Mouse (Mus musculus): ENCODE measurements around the gene Castor1.
"Not testable (repeated sequence)": the region's sequence is repeated elsewhere in the genome, so short reads cannot be mapped to it uniquely, and the experiment has no call there.

Gene Castor1

GRCm38 (mm10) chr11:4217914-4218629, at the start of gene Castor1:
TSS of gene Castor1 (plus strand) at chr11:4218225.
- DNase-seq, result no peak

- DNase-seq, result peak; percentile 45
Measured at GRCm38 (mm10) chr11:4174586-4174985, 43.4 kb upstream of the Castor1 start.

- no peak for DNase-seq
Measured at GRCm38 (mm10) chr11:4177716-4178115, 40.3 kb upstream of the Castor1 start.

GRCm38 (mm10) chr11:4182061-4182460, 36.0 kb upstream of the Castor1 start:
- DNase-seq, result no peak

- DNase-seq, result no peak
Measured at GRCm38 (mm10) chr11:4183511-4183910, 34.5 kb upstream of the Castor1 start.

GRCm38 (mm10) chr11:4184251-4184952, 33.6 kb upstream of the Castor1 start:
- no peak for DNase-seq

GRCm38 (mm10) chr11:4185480-4185879, 32.5 kb upstream of the Castor1 start:
- not testable (repeated sequence) for DNase-seq

- peak; percentile 99 for DNase-seq
Measured at GRCm38 (mm10) chr11:4186486-4187317, 31.3 kb upstream of the Castor1 start, which contains the start of gene Tbc1d10a. TSS of gene Tbc1d10a (plus strand) at chr11:4186789.

GRCm38 (mm10) chr11:4187318-4187700, 30.7 kb upstream of the Castor1 start:
- peak; percentile 44 for DNase-seq

GRCm38 (mm10) chr11:4189182-4189581, 28.8 kb upstream of the Castor1 start:
- no peak for DNase-seq

GRCm38 (mm10) chr11:4190677-4191076, 27.3 kb upstream of the Castor1 start:
- DNase-seq, result no peak

GRCm38 (mm10) chr11:4192757-4193156, 25.3 kb upstream of the Castor1 start:
- DNase-seq, result no peak

GRCm38 (mm10) chr11:4193420-4193819, 24.6 kb upstream of the Castor1 start:
- DNase-seq, result no peak

- no peak for DNase-seq
Measured at GRCm38 (mm10) chr11:4195597-4196031, 22.4 kb upstream of the Castor1 start.

- no peak for DNase-seq
Measured at GRCm38 (mm10) chr11:4196636-4197035, 21.4 kb upstream of the Castor1 start.

- DNase-seq, result no peak
Measured at GRCm38 (mm10) chr11:4197691-4198090, 20.3 kb upstream of the Castor1 start.

GRCm38 (mm10) chr11:4201981-4202700, 15.9 kb upstream of the Castor1 start:
- no peak for DNase-seq

- DNase-seq, result no peak
Measured at GRCm38 (mm10) chr11:4202995-4203704, 14.9 kb upstream of the Castor1 start.

GRCm38 (mm10) chr11:4203705-4204074, 14.3 kb upstream of the Castor1 start:
- no peak for DNase-seq

- DNase-seq, result no peak
Measured at GRCm38 (mm10) chr11:4205097-4205655, 12.8 kb upstream of the Castor1 start.

- no peak for DNase-seq
Measured at GRCm38 (mm10) chr11:4205951-4206350, 12.1 kb upstream of the Castor1 start.

GRCm38 (mm10) chr11:4206563-4206962, 11.5 kb upstream of the Castor1 start:
- DNase-seq, result no peak
